Comparison of ENCODE assay signal across 27 mouse cellular contexts in genomic region chr2:158681714-158682113, GRCm38 (mm10). TPM values are rescaled to one million over a fixed set of nuclear protein-coding genes. Genes with fewer than 3 reads are reported as not detected.
DNase-seq lines count a peak whose midpoint lies in the region; ATAC-seq and TF ChIP-seq lines count a peak whose summit lies in the region.
"Had no signal": no experiment of that assay in that cellular context is flagged by ENCODE, and none has a peak within 500 bp of the region (broad histone marks: within the 10 kb centered on the region; RNA-seq: fewer than 3 reads in every experiment).

No protein-coding gene starts in this region.

- TF ChIP-seq POLR2A in CH12.LX (IDR thresholded peaks at IDR 0.05; ENCODE audit: low read depth, low read length): no peak

- H3K4me3 ChIP-seq in forebrain, embryonic 14.5 days (ENCODE audit: low read depth, low read length): no peak overlapping the region
- no peak overlapping the region for H3K4me3 ChIP-seq in forebrain, embryonic 13.5 days
- H3K4me3 ChIP-seq in layer of hippocampus, adult 2 months: no peak overlapping the region
- no peak overlapping the region for H3K4me3 ChIP-seq in CH12.LX (replicated peaks in 1 of 3; ENCODE audit: low read depth in 2 of 3, low read length in 2 of 3, poor library complexity in 1 of 3)
- H3K4me3 ChIP-seq in midbrain, postnatal 0 days (ENCODE audit: low read depth, low read length): no peak overlapping the region
- H3K4me3 ChIP-seq: heart, embryonic 13.5 days; liver, embryonic 12.5 days; midbrain, embryonic 12.5 days; myocyte; neural tube, embryonic 12.5 days had no signal

- no peaks in the 10 kb centered on the region for H3K9me3 ChIP-seq in forebrain, embryonic 14.5 days (replicated peaks; ENCODE audit: control insufficient read depth, low read length)
- no peaks in the 10 kb centered on the region for H3K9me3 ChIP-seq in forebrain, embryonic 13.5 days (replicated peaks)
- no peaks in the 10 kb centered on the region for H3K9me3 ChIP-seq in CH12.LX (replicated peaks; ENCODE audit: low read length)
- H3K9me3 ChIP-seq in midbrain, postnatal 0 days (ENCODE audit: low read length): no peaks in the 10 kb centered on the region
- H3K9me3 ChIP-seq: G1E; heart, embryonic 13.5 days; liver, embryonic 12.5 days; midbrain, embryonic 12.5 days; neural tube, embryonic 12.5 days had no signal

- H3K9ac ChIP-seq in forebrain, embryonic 14.5 days (ENCODE audit: low read length): no peak overlapping the region
- no peak overlapping the region for H3K9ac ChIP-seq in forebrain, embryonic 13.5 days
- H3K9ac ChIP-seq in CH12.LX (ENCODE audit: insufficient read depth, low read depth): peak overlapping the region; percentile 17
- H3K9ac ChIP-seq in midbrain, postnatal 0 days (replicated peaks; ENCODE audit: low read length, poor library complexity, severe bottlenecking): no peak overlapping the region
- H3K9ac ChIP-seq: heart, embryonic 13.5 days; hindbrain, embryonic 14.5 days; liver, embryonic 12.5 days; liver, postnatal 0 days; midbrain, embryonic 12.5 days; neural tube, embryonic 12.5 days had no signal

- WGBS in forebrain, embryonic 14.5 days: 44% methylated on average over 6 of the region's 6 CpGs
- 61% methylated on average over 6 of the region's 6 CpGs for WGBS in forebrain, embryonic 13.5 days
- WGBS in midbrain, postnatal 0 days: 50% methylated on average over 6 of the region's 6 CpGs

- in situ Hi-C loops in CH12.LX (cut with MboI; ENCODE audit: low pct_ligation_motif_present, low pct_unique_long_range_greater_than_20kb, low sequenced_read_pairs): no loop called here

- TF ChIP-seq RAD21 in CH12.LX (IDR thresholded peaks at IDR 0.05; ENCODE audit: low read depth, low read length): no peak

- dilution Hi-C loops in CH12.LX (cut with MboI; ENCODE audit: extremely low pct_ligation_motif_present, extremely low pct_unique_long_range_greater_than_20kb, low sequenced_read_pairs): no loop called here

- ATAC-seq in forebrain, embryonic 14.5 days: peak; percentile 43; the same call in 1 of the 2 replicates
- no peak for ATAC-seq in forebrain, embryonic 13.5 days
- no peak for ATAC-seq in midbrain, postnatal 0 days (ENCODE audit: low FRiP score)
- ATAC-seq: inflammation-experienced regulatory T-cells, adult 6 months; liver, embryonic 12.5 days had no signal

- peaks cover 92% of the 10 kb centered on the region for H3K79me2 ChIP-seq in CH12.LX (replicated peaks; ENCODE audit: control insufficient read depth, extremely low read depth, insufficient read depth, poor library complexity, severe bottlenecking)

- no peaks in the 10 kb centered on the region for H3K27me3 ChIP-seq in forebrain, embryonic 14.5 days (replicated peaks; ENCODE audit: control insufficient read depth, insufficient read depth, low read length)
- H3K27me3 ChIP-seq in forebrain, embryonic 13.5 days: no peaks in the 10 kb centered on the region
- no peaks in the 10 kb centered on the region for H3K27me3 ChIP-seq in CH12.LX (replicated peaks)
- no peaks in the 10 kb centered on the region for H3K27me3 ChIP-seq in midbrain, postnatal 0 days (ENCODE audit: insufficient read depth, low read length)
- H3K27me3 ChIP-seq: heart, embryonic 13.5 days; midbrain, embryonic 12.5 days; neural tube, embryonic 12.5 days had no signal

- H3K4me1 ChIP-seq in forebrain, embryonic 14.5 days (ENCODE audit: control insufficient read depth, insufficient read depth, low read length): peaks cover 7% of the 10 kb centered on the region; the same call in 1 of the 2 replicates
- H3K4me1 ChIP-seq in forebrain, embryonic 13.5 days: peaks cover 40% of the 10 kb centered on the region
- peaks cover 56 to 95% of the 10 kb centered on the region in 2 experiments for H3K4me1 ChIP-seq in CH12.LX (ENCODE audit: control insufficient read depth in 1 of 2, insufficient read depth in 2 of 2)
- H3K4me1 ChIP-seq in midbrain, postnatal 0 days (ENCODE audit: insufficient read depth, low read length): peaks cover 19% of the 10 kb centered on the region

- no peak for DNase-seq in forebrain, embryonic 14.5 days (ENCODE audit: low spot score)
- no peak for DNase-seq in layer of hippocampus, adult 2 months (ENCODE audit: low spot score in 2 of 2)
- no peak for DNase-seq in layer of hippocampus, postnatal 14 days (ENCODE audit: low spot score in 2 of 2)
- DNase-seq in CH12.LX (ENCODE audit: extremely low read depth): no peak
- no peak for DNase-seq in midbrain, postnatal 0 days (ENCODE audit: low spot score)
- no peak for DNase-seq in yolk sac, embryonic 10.5 days (ENCODE audit: low spot score)
- DNase-seq: adrenal gland, adult 8-10 months; cerebellum, adult 11 months; cerebellum, adult 9-10 months; cerebellum, postnatal 36 days; gastrocnemius, postnatal 10 days; heart, postnatal 10 days; kidney, adult 11 months; layer of hippocampus, postnatal 36 days; left cerebral cortex, postnatal 4 days; liver, postnatal 0 days; lung, postnatal 14 days; right cerebral cortex, postnatal 4 days had no signal

- TF ChIP-seq CTCF in layer of hippocampus, adult 2 months (conservative IDR thresholded peaks at IDR 0.05): no peak
- no peak for TF ChIP-seq CTCF in CH12.LX (conservative IDR thresholded peaks at IDR 0.05 in 1 of 2, IDR thresholded peaks at IDR 0.05 in 1 of 2; ENCODE audit: low read depth in 2 of 2, low read length in 2 of 2)
- TF ChIP-seq CTCF in midbrain, postnatal 0 days (IDR thresholded peaks at IDR 0.05): no peak

- H3K27ac ChIP-seq in forebrain, embryonic 14.5 days (ENCODE audit: low read depth, low read length): no peak overlapping the region; the same call in 1 of the 2 replicates
- no peak overlapping the region; the same call in 1 of the 2 replicates for H3K27ac ChIP-seq in forebrain, embryonic 13.5 days
- peak overlapping the region; percentile 55; the same call in 1 of the 2 replicates for H3K27ac ChIP-seq in layer of hippocampus, adult 2 months
- peak overlapping the region; percentile 99 for H3K27ac ChIP-seq in CH12.LX (ENCODE audit: insufficient read depth, low read depth)
- H3K27ac ChIP-seq in midbrain, postnatal 0 days (ENCODE audit: low read depth, low read length): 0 out of 2 replicates have a peak overlapping the region, but pooled peaks have one; percentile 12
- H3K27ac ChIP-seq: heart, embryonic 13.5 days; hindbrain, embryonic 14.5 days; liver, embryonic 12.5 days; midbrain, embryonic 12.5 days; neural tube, embryonic 12.5 days had no signal

- no peak for TF ChIP-seq EP300 in CH12.LX (IDR thresholded peaks at IDR 0.05; ENCODE audit: low read length)

- no peak overlapping the region for H3K4me2 ChIP-seq in forebrain, embryonic 14.5 days (ENCODE audit: low read length)
- no peak overlapping the region for H3K4me2 ChIP-seq in forebrain, embryonic 13.5 days
- H3K4me2 ChIP-seq in CH12.LX (ENCODE audit: insufficient read depth, low read depth, poor library complexity, severe bottlenecking): peak overlapping the region; percentile 74
- no peak overlapping the region for H3K4me2 ChIP-seq in midbrain, postnatal 0 days (ENCODE audit: low read depth, low read length, poor library complexity, severe bottlenecking)
- H3K4me2 ChIP-seq: heart, embryonic 13.5 days; hindbrain, embryonic 14.5 days; liver, embryonic 12.5 days; midbrain, embryonic 12.5 days; neural tube, embryonic 12.5 days had no signal

- no peaks in the 10 kb centered on the region for H3K36me3 ChIP-seq in forebrain, embryonic 14.5 days (ENCODE audit: control insufficient read depth, insufficient read depth, low read length)
- H3K36me3 ChIP-seq in forebrain, embryonic 13.5 days (ENCODE audit: poor library complexity, severe bottlenecking): no peaks in the 10 kb centered on the region
- H3K36me3 ChIP-seq in CH12.LX (replicated peaks in 1 of 2; ENCODE audit: control insufficient read depth in 1 of 2, insufficient read depth in 1 of 2, low read length in 1 of 2): peaks cover 6 to 70% of the 10 kb centered on the region in 2 experiments
- H3K36me3 ChIP-seq in midbrain, postnatal 0 days (ENCODE audit: insufficient read depth, low read length): no peaks in the 10 kb centered on the region
- H3K36me3 ChIP-seq: G1E; heart, embryonic 13.5 days; liver, embryonic 12.5 days; midbrain, embryonic 12.5 days; neural tube, embryonic 12.5 days had no signal

TF ChIP-seq in CH12.LX, 34 proteins besides CTCF, POLR2A, EP300 and RAD21 (continues in another document):
- no peak for TF ChIP-seq JUN (IDR thresholded peaks at IDR 0.05; ENCODE audit: insufficient read depth, low read depth, low read length)
- TF ChIP-seq IRF4 (IDR thresholded peaks at IDR 0.05; ENCODE audit: low read depth, low read length): no peak
- no peak for TF ChIP-seq CHD1 (IDR thresholded peaks at IDR 0.05; ENCODE audit: low read depth, low read length)
- TF ChIP-seq PAX5 (IDR thresholded peaks at IDR 0.05; ENCODE audit: low read length): no peak
- no peak for TF ChIP-seq E2F4 (IDR thresholded peaks at IDR 0.05; ENCODE audit: insufficient replicate concordance, low read depth, low read length)
- TF ChIP-seq TCF12 (IDR thresholded peaks at IDR 0.05; ENCODE audit: low read depth, low read length): no peak
- no peak for TF ChIP-seq SMC3 (IDR thresholded peaks at IDR 0.05; ENCODE audit: low read depth, low read length)
- no peak for TF ChIP-seq MYC (IDR thresholded peaks at IDR 0.05; ENCODE audit: low read depth, low read length)
- TF ChIP-seq NELFE (IDR thresholded peaks at IDR 0.05; ENCODE audit: low read depth, low read length): no peak
- TF ChIP-seq MXI1 (IDR thresholded peaks at IDR 0.05; ENCODE audit: low read depth, low read length): no peak

RNA-seq across cellular contexts. Expression of gene Ppp1r16b, which starts 16.5 kb away (rescaled TPM):
- 12.4 and 18.4 TPM in 2 replicates for polyA plus RNA-seq in forebrain, embryonic 14.5 days (2014; fragmentation: Nextera tagmentation; extraction: Ambion mirVana)
- 7.8 and 8.4 TPM in 2 replicates for polyA plus RNA-seq in forebrain, embryonic 13.5 days (2015; fragmentation: Nextera tagmentation; extraction: Ambion mirVana)
- total RNA-seq in layer of hippocampus, adult 2 months (2021): 100 to 1,000 TPM; 147 to 150 TPM
- 10 to 100 TPM; 97.4 to 97.9 TPM for total RNA-seq in layer of hippocampus, postnatal 14 days (2021)
- total RNA-seq in CH12.LX (2012; rRNA removed): 49.3 and 52.0 TPM in 2 replicates
- total RNA-seq in CH12.LX (2014; rRNA removed): 28.9 and 37.7 TPM in 2 replicates
- 49.4 and 55.7 TPM in 2 replicates for polyA plus RNA-seq in CH12.LX (2012; ENCODE audit: insufficient read length, low read depth)
- total RNA-seq in midbrain, postnatal 0 days (2014; rRNA removed): 30.8 and 32.2 TPM in 2 replicates
- polyA plus RNA-seq in midbrain, postnatal 0 days (2015; fragmentation: Nextera tagmentation; extraction: Ambion mirVana): 31.0 and 31.6 TPM in 2 replicates
- polyA plus RNA-seq: G1E had no signal

RNA-seq across cellular contexts. Expression of gene Actr5, which starts 57.0 kb away (rescaled TPM):
- 10.4 and 12.8 TPM in 2 replicates for polyA plus RNA-seq in forebrain, embryonic 14.5 days (2014; fragmentation: Nextera tagmentation; extraction: Ambion mirVana)
- polyA plus RNA-seq in forebrain, embryonic 13.5 days (2015; fragmentation: Nextera tagmentation; extraction: Ambion mirVana): 11.5 and 14.1 TPM in 2 replicates
- 10 to 100 TPM; 11.3 to 12.8 TPM for total RNA-seq in layer of hippocampus, adult 2 months (2021)
- total RNA-seq in layer of hippocampus, postnatal 14 days (2021): 10 to 100 TPM; 10.2 to 10.9 TPM
- total RNA-seq in CH12.LX (2012; rRNA removed): 20.3 and 24.0 TPM in 2 replicates
- total RNA-seq in CH12.LX (2014; rRNA removed): 13.9 and 14.4 TPM in 2 replicates
- 14.6 and 19.8 TPM in 2 replicates for polyA plus RNA-seq in CH12.LX (2012; ENCODE audit: insufficient read length, low read depth)
- total RNA-seq in midbrain, postnatal 0 days (2014; rRNA removed): 18.5 and 25.4 TPM in 2 replicates
- polyA plus RNA-seq in midbrain, postnatal 0 days (2015; fragmentation: Nextera tagmentation; extraction: Ambion mirVana): 8.8 and 10.6 TPM in 2 replicates

Comparison
In these comparisons a context has a peak if more than half of its experiments do, and no peak if none do; other contexts are left out.
1. H3K27ac ChIP-seq: peak in layer of hippocampus, adult 2 months (single experiment), CH12.LX (single experiment) and midbrain, postnatal 0 days (single experiment); none in forebrain, embryonic 14.5 days (single experiment) and forebrain, embryonic 13.5 days (single experiment).